ENCODE assay signal across 20 mouse cellular contexts in genomic region chr5:130491471-130491870, GRCm38 (mm10).
"Had no signal": no experiment of that assay in that cellular context is flagged by ENCODE, and none has a peak within 500 bp of the region (broad histone marks: within the 10 kb centered on the region; RNA-seq: fewer than 3 reads in every experiment).

No protein-coding gene starts in this region.

- H3K4me2 ChIP-seq: limb, embryonic 13.5 days; lung, embryonic 14.5 days; midbrain, embryonic 12.5 days; midbrain, embryonic 15.5 days; neural tube, embryonic 12.5 days; neural tube, embryonic 15.5 days had no signal

- H3K36me3 ChIP-seq: limb, embryonic 10.5 days; limb, embryonic 13.5 days; midbrain, embryonic 12.5 days; midbrain, embryonic 15.5 days; neural tube, embryonic 12.5 days; neural tube, embryonic 15.5 days had no signal

- ATAC-seq: liver, postnatal 0 days; lung, postnatal 0 days; midbrain, embryonic 15.5 days had no signal

- H3K9me3 ChIP-seq: limb, embryonic 10.5 days; limb, embryonic 13.5 days; midbrain, embryonic 12.5 days; midbrain, embryonic 15.5 days; neural tube, embryonic 12.5 days; neural tube, embryonic 15.5 days had no signal

- H3K9ac ChIP-seq: limb, embryonic 13.5 days; liver, embryonic 14.5 days; liver, postnatal 0 days; lung, embryonic 14.5 days; midbrain, embryonic 12.5 days; midbrain, embryonic 15.5 days; neural tube, embryonic 12.5 days; neural tube, embryonic 15.5 days had no signal

- H3K4me1 ChIP-seq: limb, embryonic 10.5 days; limb, embryonic 13.5 days; midbrain, embryonic 12.5 days; midbrain, embryonic 15.5 days; neural tube, embryonic 12.5 days; neural tube, embryonic 15.5 days had no signal

- H3K4me3 ChIP-seq: layer of hippocampus, adult 2 months; limb, embryonic 10.5 days; limb, embryonic 13.5 days; midbrain, embryonic 12.5 days; midbrain, embryonic 15.5 days; neural tube, embryonic 12.5 days; neural tube, embryonic 15.5 days had no signal

- H3K27me3 ChIP-seq: limb, embryonic 13.5 days; midbrain, embryonic 12.5 days; midbrain, embryonic 15.5 days; neural tube, embryonic 12.5 days; neural tube, embryonic 15.5 days had no signal

- DNase-seq: kidney, postnatal 25 days; layer of hippocampus, adult 9-11 months; liver; liver, postnatal 0 days; lung, embryonic 14.5 days; right cerebral cortex, adult 18-20 months; right cerebral cortex, postnatal 14 days; right cerebral cortex, postnatal 4 days; thymus, postnatal 25 days had no signal

- H3K27ac ChIP-seq: kidney, postnatal 0 days; layer of hippocampus, adult 2 months; limb, embryonic 10.5 days; limb, embryonic 13.5 days; liver, embryonic 14.5 days; macrophage; midbrain, embryonic 12.5 days; midbrain, embryonic 15.5 days; neural tube, embryonic 12.5 days; neural tube, embryonic 15.5 days had no signal
